Mouse (Mus musculus): ENCODE results near the gene Ccdc58. TPM values are rescaled to one million over a fixed set of nuclear protein-coding genes. Genes with fewer than 3 reads are reported as not detected.

Ccdc58 gene
- polyA plus RNA-seq, 1 experiment from 2014 or later: 83.8 TPM

- H3K4me3 ChIP-seq (replicated peaks; ENCODE audit: low read length): no peak overlapping the region
- no peak overlapping the region for H3K27ac ChIP-seq (ENCODE audit: low read length)
- no peak overlapping the region for H3K9ac ChIP-seq (ENCODE audit: low read length)
- no peaks in the 10 kb centered on the region for H3K4me1 ChIP-seq (ENCODE audit: control insufficient read depth, insufficient read depth, low read length)
- H3K36me3 ChIP-seq (ENCODE audit: control insufficient read depth, insufficient read depth, low read length): no peaks in the 10 kb centered on the region
- no peaks in the 10 kb centered on the region for H3K9me3 ChIP-seq (replicated peaks; ENCODE audit: control insufficient read depth, low read length)
- H3K4me2 ChIP-seq (ENCODE audit: low read depth, low read length): no peak overlapping the region
- no peaks in the 10 kb centered on the region for H3K27me3 ChIP-seq (ENCODE audit: control insufficient read depth, insufficient read depth, low read length)
- WGBS: 67% methylated on average over 2 of the region's 2 CpGs
- no peak for ATAC-seq (ENCODE audit: insufficient read depth, low FRiP score)
Observed at GRCm38 (mm10) chr16:36138201-36138600, 66.7 kb downstream of the Ccdc58 start.

Other genes with a start within 250 kb of the Ccdc58 start
- gene Parp14, start 200.1 kb upstream of the Ccdc58 start, polyA plus RNA-seq (2015; fragmentation: Nextera tagmentation; extraction: Ambion mirVana): 1.1 and 2.2 TPM in 2 replicates
- gene Parp9, start 133.2 kb upstream of the Ccdc58 start, polyA plus RNA-seq (2015; fragmentation: Nextera tagmentation; extraction: Ambion mirVana): 10.7 and 10.9 TPM in 2 replicates
- 7.1 and 9.5 TPM in 2 replicates for gene Dtx3l, start 132.5 kb upstream of the Ccdc58 start, polyA plus RNA-seq (2015; fragmentation: Nextera tagmentation; extraction: Ambion mirVana)
- 38.9 and 40.0 TPM in 2 replicates for gene Kpna1, start 92.9 kb upstream of the Ccdc58 start, polyA plus RNA-seq (2015; fragmentation: Nextera tagmentation; extraction: Ambion mirVana)
- gene Wdr5b, start 30.5 kb upstream of the Ccdc58 start, polyA plus RNA-seq (2015; fragmentation: Nextera tagmentation; extraction: Ambion mirVana): 7.1 and 8.0 TPM in 2 replicates
- 494 and 500 TPM in 2 replicates for gene Fam162a, start 91 bp upstream of the Ccdc58 start, polyA plus RNA-seq (2015; fragmentation: Nextera tagmentation; extraction: Ambion mirVana)
- gene Csta1, start 59.6 kb downstream of the Ccdc58 start, polyA plus RNA-seq (2015; fragmentation: Nextera tagmentation; extraction: Ambion mirVana): 34.9 and 39.6 TPM in 2 replicates
- gene Stfa2l1, start 85.1 kb downstream of the Ccdc58 start, polyA plus RNA-seq (2015; fragmentation: Nextera tagmentation; extraction: Ambion mirVana): 11.7 and 17.5 TPM in 2 replicates
- 28.6 and 48.3 TPM in 2 replicates for gene Gm5483, start 112.5 kb downstream of the Ccdc58 start, polyA plus RNA-seq (2015; fragmentation: Nextera tagmentation; extraction: Ambion mirVana)
- 2.3 TPM in 1 of 2 replicates, not detected in the other for gene Gm5416, start 138.7 kb downstream of the Ccdc58 start, polyA plus RNA-seq (2015; fragmentation: Nextera tagmentation; extraction: Ambion mirVana)
- gene 2010005H15Rik, start 149.8 kb downstream of the Ccdc58 start, polyA plus RNA-seq (2015; fragmentation: Nextera tagmentation; extraction: Ambion mirVana): 4.8 and 11.6 TPM in 2 replicates
- 48.3 and 90.0 TPM in 2 replicates for gene Stfa1, start 205.3 kb downstream of the Ccdc58 start, polyA plus RNA-seq (2015; fragmentation: Nextera tagmentation; extraction: Ambion mirVana)